16 mouse cellular contexts compared by ENCODE assay signal in the genomic region with DNA sequence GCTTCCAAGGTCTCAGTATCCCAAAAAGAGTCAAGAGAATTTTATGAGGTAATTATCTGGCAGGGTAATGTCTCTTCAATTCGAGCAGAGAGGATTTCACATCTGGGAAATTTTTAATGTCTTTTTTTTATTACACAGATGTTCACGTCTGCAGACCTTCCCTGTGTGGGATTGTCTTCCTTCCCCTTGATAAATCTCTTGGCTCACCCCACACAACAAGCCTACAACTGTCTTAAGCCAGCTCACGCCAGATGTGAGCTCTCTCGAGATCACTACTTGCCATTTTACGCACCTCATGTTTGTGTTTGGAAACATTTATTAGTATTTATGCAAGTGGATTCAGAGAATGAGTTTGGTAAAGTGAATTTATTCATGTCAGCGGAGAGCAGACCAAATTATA.
"Had no signal": no experiment of that assay in that cellular context is flagged by ENCODE, and none has a peak within 500 bp of the region (broad histone marks: within the 10 kb centered on the region; RNA-seq: fewer than 3 reads in every experiment).

No protein-coding gene starts in this region.

- H3K9ac ChIP-seq: liver, embryonic 13.5 days; liver, postnatal 0 days; lung, embryonic 15.5 days; midbrain, embryonic 15.5 days had no signal

- H3K4me3 ChIP-seq: layer of hippocampus, adult 2 months; liver, embryonic 13.5 days; lung, embryonic 15.5 days; megakaryocyte, embryonic 14.5 days; midbrain, embryonic 15.5 days had no signal

- H3K4me2 ChIP-seq: liver, embryonic 13.5 days; lung, embryonic 15.5 days; midbrain, embryonic 11.5 days; midbrain, embryonic 15.5 days had no signal

- H3K9me3 ChIP-seq: liver, embryonic 13.5 days; lung, embryonic 15.5 days; megakaryocyte, embryonic 14.5 days; midbrain, embryonic 15.5 days had no signal

- H3K27ac ChIP-seq: layer of hippocampus, adult 2 months; liver, embryonic 13.5 days; lung, embryonic 15.5 days; macrophage; midbrain, embryonic 15.5 days had no signal

- DNase-seq: kidney, adult 11 months; kidney, postnatal 10 days; kidney, postnatal 4 days; liver; liver, embryonic 13.5 days; liver, postnatal 0 days; lung, postnatal 14 days; spleen, adult 18-20 months; thymus, adult 2 months; thymus, postnatal 36 days had no signal

- H3K36me3 ChIP-seq: liver, embryonic 13.5 days; lung, embryonic 15.5 days; midbrain, embryonic 15.5 days had no signal

- H3K27me3 ChIP-seq: liver, embryonic 13.5 days; lung, embryonic 15.5 days; midbrain, embryonic 15.5 days had no signal

- H3K4me1 ChIP-seq: liver, embryonic 13.5 days; megakaryocyte, embryonic 14.5 days; midbrain, embryonic 15.5 days had no signal

- ATAC-seq: liver, postnatal 0 days; midbrain, embryonic 15.5 days had no signal
